Mouse (Mus musculus) left cerebral cortex, postnatal 25 days (tissue): ENCODE results near the gene Arhgap17. TPM values are rescaled to one million over a fixed set of nuclear protein-coding genes. Genes with fewer than 3 reads are reported as not detected.

ENCODE experiments used
- DNase-seq, 2 experiments: peaks; one replicate each; pipeline ENCODE4 v3.0.0; 2022; ENCODE audit warnings: low spot score in 2 of 2, mixed read lengths in 1 of 2
- intact Hi-C: fragments of 180-260 bp; cut with DNase I; formaldehyde crosslinking; loops from one replicate; pipeline ENCODE4 v1.15.1; 2025
- total RNA-seq, 2 experiments: library from RNA; stranded (reverse); gene quantifications; 2 replicates each; pipeline ENCODE4 v1.2.3; 2021

Arhgap17 gene
- total RNA-seq = 10 to 100 TPM; 13.6 to 16.8 TPM

DNA sequence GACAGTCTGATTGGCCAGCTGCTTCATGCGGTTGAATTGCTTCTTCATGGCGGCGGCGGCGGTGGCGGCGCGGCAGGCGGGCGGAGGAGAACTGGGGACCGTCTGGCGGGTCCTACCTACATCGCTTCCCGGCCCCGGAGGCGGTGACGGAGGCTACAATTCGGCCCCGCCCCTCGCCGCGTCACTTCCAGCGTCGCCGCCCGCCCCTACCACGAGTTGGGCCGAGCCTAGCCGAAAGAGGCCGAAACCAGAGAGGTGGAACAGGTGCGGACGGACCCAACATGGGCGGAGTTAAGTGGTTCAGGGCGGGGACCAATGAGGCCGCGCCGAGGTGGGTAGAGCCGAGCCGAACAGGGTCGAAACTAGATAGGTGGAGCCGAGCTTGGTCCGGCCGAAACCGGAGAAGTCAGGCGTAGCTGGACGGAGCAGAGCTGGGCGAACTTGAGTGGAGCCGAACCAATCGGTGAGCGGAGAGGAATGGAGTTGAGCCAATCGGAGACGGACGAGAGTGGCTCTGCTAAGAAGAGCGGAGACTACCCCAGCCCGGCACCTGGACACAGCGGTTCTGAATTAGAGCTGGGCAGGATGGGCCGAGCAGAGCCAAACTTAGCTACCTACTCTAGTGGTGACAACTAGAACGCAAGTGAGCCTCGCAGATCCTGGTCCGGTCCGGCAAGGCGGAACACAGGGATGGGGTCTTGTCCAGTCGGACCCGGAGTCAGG, at the start of gene Arhgap17, which contains the start of gene Lcmt1:
Arhgap17 (minus strand) TSS at position 157 of the 723 bp plus-strand sequence.
Lcmt1 (plus strand) TSS at position 26 of the 723 bp plus-strand sequence.
- intact Hi-C loops = loop anchor here (5.0 kb wide), 2 partner anchors 73 to 163 kb away; no protein-coding TSS in a partner anchor
- peak; percentile 92 to 97 for DNase-seq

GRCm38 (mm10) chr7:123417661-123418060, 47.9 kb upstream of the Arhgap17 start:
- DNase-seq = no peak
- intact Hi-C loops = no loop called here

GRCm38 (mm10) chr7:123416803-123417202, 47.1 kb upstream of the Arhgap17 start:
- intact Hi-C loops = no loop called here
- DNase-seq = no peak

GRCm38 (mm10) chr7:123412143-123412542, 42.4 kb upstream of the Arhgap17 start:
- intact Hi-C loops = no loop called here

GRCm38 (mm10) chr7:123411109-123411508, 41.4 kb upstream of the Arhgap17 start:
- DNase-seq = peak; percentile 40 to 88
- intact Hi-C loops = no loop called here

More at GRCm38 (mm10) chr7:123412143-123412542, 42.4 kb upstream of the Arhgap17 start:
- no peak for DNase-seq

DNA sequence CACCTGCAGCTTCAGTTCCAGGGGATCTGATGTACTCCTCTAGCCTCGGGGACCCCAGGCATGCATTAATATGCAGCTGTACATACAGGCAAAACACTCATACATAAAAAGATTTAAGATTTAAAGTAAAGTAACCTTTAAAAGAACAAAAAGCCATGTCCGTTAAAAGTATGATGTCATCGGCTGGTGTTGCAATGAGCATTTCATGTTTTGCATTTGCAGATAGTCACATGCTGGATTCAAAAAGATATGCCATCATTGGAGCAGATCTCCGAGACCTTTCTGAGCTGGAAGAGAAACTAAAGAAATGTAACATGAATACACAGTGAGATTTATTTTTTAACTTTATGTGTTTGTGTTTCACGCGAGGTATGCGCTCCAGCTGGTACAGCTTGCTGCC, 40.8 kb upstream of the Arhgap17 start:
- intact Hi-C loops = no loop called here
- no peak for DNase-seq

GRCm38 (mm10) chr7:123406988-123407387, 37.3 kb upstream of the Arhgap17 start:
- intact Hi-C loops = no loop called here
- no peak for DNase-seq

DNA sequence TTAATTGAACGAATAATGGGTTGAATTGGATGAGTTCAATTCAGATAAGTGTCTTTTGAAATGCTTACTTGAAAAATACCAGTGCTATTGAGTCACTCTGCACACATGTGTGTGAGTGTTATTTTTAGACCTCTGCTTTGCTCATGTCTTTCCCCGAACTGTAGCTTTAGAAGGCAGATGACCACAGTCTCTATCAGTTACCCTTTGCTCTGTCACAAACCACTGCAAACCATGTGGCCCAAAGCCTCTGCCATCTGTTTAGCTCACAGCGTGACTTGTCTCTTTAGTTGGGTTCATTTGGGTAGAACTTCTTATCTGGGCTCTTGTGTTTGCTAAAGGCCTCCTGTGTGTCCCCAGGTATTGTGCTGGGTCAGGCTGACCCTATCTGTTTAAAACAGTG, 35.9 kb upstream of the Arhgap17 start:
- intact Hi-C loops = no loop called here
- no peak for DNase-seq

GRCm38 (mm10) chr7:123404198-123404597, 34.5 kb upstream of the Arhgap17 start:
- DNase-seq = no peak
- intact Hi-C loops = no loop called here

DNA sequence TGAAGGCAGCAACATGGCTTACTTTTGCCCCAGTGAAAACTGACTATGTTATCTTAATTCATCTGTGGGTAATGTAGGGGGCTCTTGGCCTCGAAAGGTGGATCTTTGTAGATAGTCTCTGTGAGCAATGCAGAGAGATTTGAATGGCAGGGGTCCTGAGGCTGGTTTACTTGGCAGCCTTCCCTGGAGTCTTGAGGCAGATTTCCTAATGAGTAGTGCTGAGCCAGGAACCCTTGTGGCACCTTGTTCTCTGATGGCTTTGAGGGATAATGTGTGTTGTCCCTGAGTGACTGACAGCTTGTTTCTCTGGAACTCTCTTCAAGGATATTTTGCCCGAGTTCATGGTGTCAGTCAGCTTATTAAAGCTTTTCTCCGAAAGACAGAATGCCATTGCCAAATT, 31.4 kb upstream of the Arhgap17 start:
- no peak for DNase-seq
- intact Hi-C loops = no loop called here

- intact Hi-C loops = loop anchor here (1.0 to 10.0 kb wide), 2 partner anchors 66 to 194 kb away; no protein-coding TSS in a partner anchor
- no peak for DNase-seq
Observed at GRCm38 (mm10) chr7:123399286-123399685, 29.6 kb upstream of the Arhgap17 start.

GRCm38 (mm10) chr7:123398828-123399227, 29.1 kb upstream of the Arhgap17 start:
- peak; percentile 32 to 70 for DNase-seq
- intact Hi-C loops = loop anchor here (1.0 to 10.0 kb wide), 2 partner anchors 66 to 194 kb away; no protein-coding TSS in a partner anchor

GRCm38 (mm10) chr7:123397931-123398330, 28.2 kb upstream of the Arhgap17 start:
- intact Hi-C loops = loop anchor here (10.0 kb wide), 1 partner anchor 193 kb away; no protein-coding TSS in a partner anchor
- DNase-seq = no peak

DNA sequence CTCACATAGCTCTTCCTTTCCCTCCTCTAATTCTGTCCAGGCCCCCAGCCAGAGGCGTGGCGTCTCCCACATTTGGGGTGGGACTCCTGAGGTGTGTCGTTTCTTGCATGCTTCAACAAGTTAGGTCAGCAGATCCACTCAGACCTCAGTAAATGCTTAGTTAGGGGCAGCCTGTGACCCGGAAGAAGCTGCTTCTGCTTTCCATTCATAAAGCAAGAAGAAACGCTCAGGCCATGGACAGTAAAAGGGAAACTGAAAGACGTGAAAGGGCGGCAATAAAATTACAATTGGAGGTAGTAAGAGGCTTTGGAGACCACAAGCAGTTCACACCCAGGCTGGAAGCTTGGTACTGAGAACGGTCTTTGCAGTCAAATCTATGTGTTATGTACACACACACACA, 27.7 kb upstream of the Arhgap17 start:
- intact Hi-C loops = loop anchor here (10.0 kb wide), 1 partner anchor 193 kb away; no protein-coding TSS in a partner anchor
- no peak for DNase-seq

- intact Hi-C loops = loop anchor here (10.0 kb wide), 1 partner anchor 192 kb away; no protein-coding TSS in a partner anchor
- no peak for DNase-seq
Observed at GRCm38 (mm10) chr7:123396900-123397299, 27.2 kb upstream of the Arhgap17 start.

DNA sequence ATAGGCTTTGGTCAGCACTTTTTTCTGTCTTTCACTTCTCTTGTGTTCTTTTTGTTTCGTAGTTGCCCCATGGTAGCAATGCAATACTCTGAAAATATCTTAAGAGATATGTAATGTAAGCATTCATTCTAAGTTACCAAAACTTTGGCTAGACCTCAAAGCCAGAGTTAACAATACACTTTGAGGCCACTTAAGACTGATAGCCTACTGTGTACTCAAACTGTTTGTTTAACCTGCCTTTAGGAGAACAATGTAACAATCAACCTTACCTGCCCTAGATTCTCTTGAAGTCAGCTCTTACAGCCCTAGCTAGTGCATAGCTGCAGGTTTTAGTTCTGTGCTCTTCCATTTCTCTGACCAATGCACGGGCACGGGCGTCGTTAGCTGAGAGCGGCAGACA, 24.6 kb upstream of the Arhgap17 start:
- intact Hi-C loops = loop anchor here (10.0 kb wide), 1 partner anchor 189 kb away; no protein-coding TSS in a partner anchor
- DNase-seq = no peak

- no peak for DNase-seq
- intact Hi-C loops = loop anchor here (10.0 kb wide), 1 partner anchor 185 kb away; no protein-coding TSS in a partner anchor
Observed at GRCm38 (mm10) chr7:123389686-123390280, 20.1 kb upstream of the Arhgap17 start.

DNA sequence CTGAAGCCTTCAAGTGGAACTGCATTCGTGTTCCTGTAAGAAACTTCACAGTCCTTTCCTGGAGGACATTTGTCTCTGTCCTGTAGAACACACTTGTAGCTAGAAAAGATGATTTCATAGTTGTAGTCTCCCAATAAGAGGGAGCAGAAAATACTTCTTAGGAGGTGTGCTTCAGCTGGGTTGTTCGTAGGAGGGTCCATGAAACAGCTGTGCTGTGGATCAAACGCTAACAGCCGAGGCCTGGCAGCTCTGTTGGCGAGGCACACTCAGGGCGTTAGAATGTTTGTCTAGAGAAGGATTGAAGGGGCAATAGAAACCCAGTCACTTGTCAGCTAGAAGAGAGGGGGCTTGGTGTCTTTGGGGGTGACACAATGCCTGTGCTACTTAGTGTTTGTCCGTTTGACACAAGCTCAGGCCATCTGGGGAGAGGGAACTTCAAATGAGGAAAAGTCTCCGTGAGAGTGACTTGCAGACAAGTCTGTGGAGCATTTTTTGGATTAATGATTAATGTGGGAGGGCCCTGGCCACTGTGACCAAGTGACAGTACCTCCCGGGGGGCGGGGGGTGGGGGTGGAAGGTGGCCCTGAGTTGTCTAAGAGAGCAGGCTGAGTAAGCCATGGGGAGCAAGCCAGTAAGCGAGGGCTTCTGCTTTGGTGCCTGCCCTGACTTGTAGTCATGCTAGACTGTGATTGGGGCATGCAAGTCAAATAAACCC, 16.1 kb upstream of the Arhgap17 start:
- no peak for DNase-seq
- intact Hi-C loops = no loop called here

DNA sequence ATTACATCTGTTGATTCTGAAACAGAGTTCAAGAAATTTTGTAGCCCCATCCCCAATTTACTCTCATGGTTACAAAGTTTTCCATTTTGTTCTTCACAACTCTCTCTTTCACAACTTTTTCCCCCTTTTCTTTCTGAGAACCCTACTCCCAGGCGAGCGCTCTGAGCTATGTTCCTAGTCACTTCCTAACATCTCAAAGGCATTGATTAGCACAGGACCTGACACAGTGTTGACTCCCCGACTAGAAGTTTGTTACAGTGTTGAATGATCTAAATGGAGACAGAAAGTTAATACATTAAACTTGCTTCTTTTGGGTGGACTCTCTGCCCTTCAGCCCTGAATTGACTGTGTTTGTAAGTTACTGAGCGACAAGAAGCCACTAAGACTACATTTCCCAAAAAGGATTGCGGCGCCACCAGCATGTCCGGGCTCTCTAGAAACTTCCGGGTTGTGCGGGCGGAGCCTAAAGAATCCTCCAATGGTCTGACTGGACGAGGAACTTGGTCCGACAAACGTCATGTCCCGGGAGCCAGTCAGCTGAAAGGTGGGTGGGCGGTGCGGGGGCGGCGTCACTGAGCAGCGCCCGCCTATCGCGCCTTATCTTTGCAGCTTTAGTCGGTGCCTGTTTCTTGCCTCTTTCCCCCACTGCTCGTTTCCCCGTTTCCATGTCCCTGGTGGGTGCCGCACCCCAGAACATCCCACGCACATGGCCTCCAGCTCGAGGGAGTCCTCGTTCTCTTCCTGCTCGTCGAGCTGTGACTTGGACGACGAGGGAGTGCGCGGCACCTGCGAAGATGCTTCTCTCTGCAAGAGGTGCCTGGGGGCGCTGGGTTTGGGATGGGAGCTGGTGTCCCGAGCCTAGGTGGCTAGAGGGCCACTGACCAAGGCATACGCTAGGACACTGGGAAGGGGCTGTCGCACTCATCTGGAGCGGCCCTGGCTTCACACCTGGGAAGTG, 8.0 kb upstream of the Arhgap17 start:
- peak; percentile 94 to 99 for DNase-seq
- intact Hi-C loops = no loop called here
